Mouse (Mus musculus): Measurements from ENCODE around the gene Pla2g4a. TPM values are rescaled to one million over a fixed set of nuclear protein-coding genes. Genes with fewer than 3 reads are reported as not detected.
A peak's percentile ranks its signal among the peaks of the same experiment; 100 is the strongest.

The Pla2g4a gene
- 6.6 and 7.5 TPM in 2 replicates for polyA plus RNA-seq (2016; fragmentation: Nextera tagmentation; extraction: Ambion mirVana)

DNA sequence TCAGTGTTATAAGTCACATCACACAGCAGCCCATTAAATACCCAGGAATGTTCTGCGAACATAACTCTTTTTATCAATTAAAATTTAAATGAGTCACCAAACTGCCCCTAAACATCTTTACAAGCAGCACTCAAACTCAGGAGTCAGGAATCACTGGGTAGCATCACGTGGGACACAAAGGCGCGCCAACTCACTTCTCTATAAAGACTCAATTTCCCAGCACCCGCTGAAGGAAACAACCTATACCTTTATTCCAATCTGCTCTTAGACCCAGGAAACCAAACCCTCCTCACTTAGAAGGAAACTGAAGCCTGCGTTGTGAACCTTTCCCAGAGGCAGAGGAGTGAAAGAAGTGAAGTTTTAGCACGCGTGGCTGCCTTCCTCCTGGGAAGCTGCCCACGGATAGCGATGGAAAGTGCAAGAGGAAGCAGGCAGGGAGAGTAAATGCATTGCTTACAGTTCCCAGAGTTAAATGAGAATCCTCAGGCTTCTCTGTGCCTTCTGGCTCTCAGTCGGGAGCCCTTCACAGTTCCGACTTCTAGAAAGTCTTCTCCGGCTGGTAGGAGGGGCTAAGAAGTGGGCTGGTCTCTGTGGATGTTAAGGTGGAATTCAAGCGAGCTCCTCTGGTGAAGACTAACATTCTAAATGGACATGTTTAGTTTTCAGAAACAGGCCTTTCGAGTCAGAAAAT is at the start of gene Pla2g4a:
Gene Pla2g4a (minus strand): TSS at position 557 of the 691 bp plus-strand sequence.
- DNase-seq (ENCODE audit: low spot score), result peak; percentile 14
- H3K27me3 ChIP-seq (ENCODE audit: insufficient read depth, poor library complexity, severe bottlenecking), result no peaks in the 10 kb centered on the region
- H3K4me1 ChIP-seq (replicated peaks), result peaks cover 5% of the 10 kb centered on the region; the same call in 1 of the 2 replicates
- 25% methylated on average over 15 of the region's 15 CpGs for WGBS
- peak within 1 kb of the TSS; percentile 72 for H3K27ac ChIP-seq
- H3K36me3 ChIP-seq, result no peaks in the 10 kb centered on the region
- no peaks in the 10 kb centered on the region for H3K9me3 ChIP-seq
- H3K4me3 ChIP-seq, result peak within 1 kb of the TSS; percentile 43

DNA sequence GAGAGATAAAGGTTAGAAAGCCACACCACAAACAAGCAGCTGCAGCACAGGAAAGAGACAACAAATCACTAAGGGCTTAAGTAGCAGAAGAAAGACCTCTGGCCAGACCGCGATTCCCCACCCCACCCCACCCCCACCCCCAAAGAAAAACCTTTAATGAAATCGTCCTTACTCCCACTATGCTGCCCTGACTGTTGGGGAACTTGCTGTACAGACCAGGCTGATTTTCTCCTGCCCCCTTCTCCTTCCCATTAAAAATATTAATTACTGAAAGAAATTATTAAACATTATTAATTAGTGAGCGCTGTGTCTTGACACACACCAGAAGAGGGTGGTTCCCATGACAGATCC is 49.5 kb upstream of the Pla2g4a start:
- no peak for DNase-seq (ENCODE audit: low spot score)
- no peak overlapping the region for H3K4me3 ChIP-seq
- no peak overlapping the region for H3K27ac ChIP-seq
- WGBS, result 61% methylated on average over 4 of the region's 4 CpGs
- no peaks in the 10 kb centered on the region for H3K27me3 ChIP-seq (ENCODE audit: insufficient read depth, poor library complexity, severe bottlenecking)
- no peaks in the 10 kb centered on the region for H3K4me1 ChIP-seq (replicated peaks)
- H3K36me3 ChIP-seq, result no peaks in the 10 kb centered on the region
- no peaks in the 10 kb centered on the region for H3K9me3 ChIP-seq

DNA sequence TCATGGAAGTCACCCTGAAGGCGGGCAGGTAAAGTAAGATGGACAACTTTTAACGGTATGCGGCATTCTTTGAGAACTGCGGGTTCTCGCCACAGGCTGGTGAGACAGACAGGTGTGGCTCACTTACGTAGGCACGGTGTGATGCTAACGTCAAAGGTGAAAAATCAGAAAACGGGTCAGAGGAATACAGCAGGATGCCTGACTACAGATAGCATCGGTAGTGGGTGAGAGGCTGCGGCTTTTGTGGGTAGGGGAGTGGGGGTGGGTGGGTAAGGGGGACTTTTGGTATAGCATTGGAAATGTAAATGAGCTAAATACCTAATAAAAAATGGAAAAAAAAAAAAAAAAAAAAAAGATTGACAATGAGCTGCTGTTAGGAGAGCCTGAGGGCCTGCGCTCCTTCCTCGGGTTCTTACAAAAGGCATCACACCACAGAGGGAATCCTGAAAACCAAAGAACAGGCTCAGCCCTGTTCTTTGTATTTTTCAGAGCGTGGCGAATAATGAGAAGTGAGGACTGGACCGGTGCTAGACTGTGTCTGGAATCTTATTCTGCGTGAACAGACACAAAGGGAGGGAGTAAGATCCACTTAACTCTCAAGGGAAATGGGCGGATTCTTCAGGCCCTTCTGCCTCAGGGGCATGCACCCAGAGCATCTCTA is 49.0 kb upstream of the Pla2g4a start:
- Histone ChIP-seq H3K4me1 (replicated peaks) (no peaks in the 10 kb centered on the region), H3K4me3 (no peak overlapping the region), H3K27ac (no peak overlapping the region), H3K36me3 (no peaks in the 10 kb centered on the region), H3K9me3 (no peaks in the 10 kb centered on the region), H3K27me3 (ENCODE audit: insufficient read depth, poor library complexity, severe bottlenecking) (no peaks in the 10 kb centered on the region)
- 74% methylated on average over 18 of the region's 18 CpGs for WGBS
- peak; percentile 3 for DNase-seq (ENCODE audit: low spot score)

DNA sequence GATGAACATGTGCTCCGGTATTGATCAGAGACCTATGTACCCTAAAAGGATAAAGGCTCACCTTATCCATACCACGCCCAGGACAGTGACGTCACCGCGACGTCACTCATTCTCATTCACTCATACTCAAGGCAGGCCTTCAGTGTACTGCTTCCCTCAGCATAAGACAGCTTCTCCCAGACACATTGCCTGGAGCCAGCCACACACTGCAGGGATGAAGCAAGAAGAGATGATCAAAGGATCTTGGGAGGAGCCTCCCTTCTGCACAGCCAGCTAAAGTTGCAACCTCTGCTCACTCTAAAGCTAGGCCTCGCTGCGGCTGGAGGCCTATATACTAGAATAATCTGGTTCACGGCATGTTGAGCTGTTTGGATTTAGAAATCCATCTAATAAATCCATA is 48.0 kb upstream of the Pla2g4a start:
- WGBS, result 93% methylated on average over 9 of the region's 9 CpGs
- no peaks in the 10 kb centered on the region for H3K27me3 ChIP-seq (ENCODE audit: insufficient read depth, poor library complexity, severe bottlenecking)

DNA sequence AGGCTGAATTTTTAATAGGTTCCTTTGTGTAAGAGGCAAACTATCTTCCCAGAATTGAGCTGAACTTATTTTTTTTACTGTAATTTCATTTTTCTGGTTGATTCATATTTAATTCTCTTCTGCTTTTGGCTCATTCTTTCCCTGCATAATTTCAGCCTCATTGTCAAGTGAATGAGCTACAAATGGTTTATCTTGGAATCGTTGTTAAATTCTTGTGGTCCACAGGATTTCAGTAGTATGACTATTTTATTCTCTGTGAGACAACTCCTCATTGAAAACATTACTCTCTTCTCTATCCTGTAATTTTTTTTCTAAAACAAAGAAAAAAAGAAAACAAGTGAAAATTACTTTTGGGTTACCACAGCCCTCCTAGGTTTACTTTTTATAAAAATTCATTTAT is 14.5 kb upstream of the Pla2g4a start:
- Histone ChIP-seq H3K4me3 (no peak overlapping the region), H3K27me3 (ENCODE audit: insufficient read depth, poor library complexity, severe bottlenecking) (no peaks in the 10 kb centered on the region), H3K27ac (no peak overlapping the region), H3K9me3 (no peaks in the 10 kb centered on the region), H3K4me1 (replicated peaks) (no peaks in the 10 kb centered on the region), H3K36me3 (no peaks in the 10 kb centered on the region)
- 95% methylated on average over 1 of the region's 1 CpGs for WGBS
- DNase-seq (ENCODE audit: low spot score), result no peak

More for the DNA sequence above, 48.0 kb upstream of the Pla2g4a start:
- no peaks in the 10 kb centered on the region for H3K4me1 ChIP-seq (replicated peaks)
- no peaks in the 10 kb centered on the region for H3K36me3 ChIP-seq
- no peak for DNase-seq (ENCODE audit: low spot score)
- H3K27ac ChIP-seq, result no peak overlapping the region
- H3K9me3 ChIP-seq, result no peaks in the 10 kb centered on the region
- H3K4me3 ChIP-seq, result no peak overlapping the region

DNA sequence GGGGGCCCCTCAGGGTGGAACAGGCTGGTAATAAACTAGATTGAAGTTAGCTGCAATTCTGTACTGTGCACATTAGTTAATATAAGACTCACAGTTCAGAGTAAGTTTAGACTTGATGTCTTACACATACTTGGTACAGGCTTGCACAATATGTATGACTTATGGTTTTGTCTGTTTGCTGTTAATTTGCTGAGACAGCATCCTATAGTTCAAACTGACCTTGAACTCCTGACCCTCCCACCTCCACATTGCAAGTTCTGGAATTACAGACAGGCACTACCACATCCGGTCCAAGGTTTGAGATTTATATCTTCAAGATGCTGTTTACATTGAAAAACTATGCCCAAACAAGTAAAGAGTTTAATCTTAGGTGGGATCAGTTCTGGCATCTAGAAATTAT is 4.7 kb upstream of the Pla2g4a start:
- Histone ChIP-seq H3K9me3 (no peaks in the 10 kb centered on the region), H3K27me3 (ENCODE audit: insufficient read depth, poor library complexity, severe bottlenecking) (no peaks in the 10 kb centered on the region), H3K36me3 (no peaks in the 10 kb centered on the region), H3K4me3 (no peak overlapping the region), H3K27ac (no peak overlapping the region), H3K4me1 (replicated peaks) (peaks cover 4% of the 10 kb centered on the region; the same call in 1 of the 2 replicates)
- DNase-seq (ENCODE audit: low spot score), result no peak
- 63% methylated on average over 1 of the region's 1 CpGs for WGBS

DNA sequence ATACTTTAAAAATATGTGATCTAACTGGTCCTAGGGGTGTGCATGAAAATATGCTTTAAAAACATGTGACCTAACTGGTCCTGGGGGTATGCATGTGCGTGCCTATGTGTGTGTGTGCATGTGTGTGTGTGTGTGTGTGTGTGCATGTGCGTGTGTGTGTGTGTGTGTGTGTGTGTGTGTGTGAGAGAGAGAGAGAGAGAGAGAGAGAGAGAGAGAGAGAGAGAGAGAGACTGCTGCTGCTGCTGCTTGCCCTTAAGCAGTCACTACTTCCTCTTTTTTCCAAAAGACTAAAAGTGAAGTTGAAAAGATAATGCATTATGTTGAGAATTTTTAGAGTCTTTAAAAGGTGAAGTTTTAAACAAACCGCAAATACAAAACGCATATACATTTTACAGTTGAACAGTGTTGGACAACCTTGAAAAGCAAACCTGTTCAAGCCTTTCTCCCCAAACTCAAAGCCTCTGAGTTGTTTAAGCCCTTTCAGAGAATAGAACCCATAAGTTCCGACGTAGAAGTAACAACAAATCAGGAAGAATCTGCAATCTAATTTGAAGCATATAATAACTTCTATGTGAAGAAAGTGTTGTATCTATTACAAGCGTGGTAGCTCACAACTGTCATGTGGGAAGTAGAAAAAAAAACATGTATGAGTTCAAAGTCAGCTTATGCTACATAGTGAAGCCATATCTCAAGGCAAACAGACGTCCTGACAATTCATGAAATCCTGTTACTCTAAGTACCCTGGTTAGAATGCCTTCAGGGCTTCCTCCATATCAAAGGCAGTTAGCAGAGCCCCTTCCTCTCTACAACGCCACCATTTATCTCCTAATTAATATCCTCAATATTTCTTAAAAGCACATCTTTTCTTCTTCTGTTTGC is 574 bp upstream of the Pla2g4a start:
- H3K27ac ChIP-seq, result no peak overlapping the region
- DNase-seq (ENCODE audit: low spot score), result no peak
- no peaks in the 10 kb centered on the region for H3K27me3 ChIP-seq (ENCODE audit: insufficient read depth, poor library complexity, severe bottlenecking)
- 81% methylated on average over 9 of the region's 9 CpGs for WGBS
- peaks cover 5% of the 10 kb centered on the region; the same call in 1 of the 2 replicates for H3K4me1 ChIP-seq (replicated peaks)
- no peaks in the 10 kb centered on the region for H3K9me3 ChIP-seq
- H3K4me3 ChIP-seq, result peak overlapping the region; percentile 43; the same call in 1 of the 2 replicates
- no peaks in the 10 kb centered on the region for H3K36me3 ChIP-seq

DNA sequence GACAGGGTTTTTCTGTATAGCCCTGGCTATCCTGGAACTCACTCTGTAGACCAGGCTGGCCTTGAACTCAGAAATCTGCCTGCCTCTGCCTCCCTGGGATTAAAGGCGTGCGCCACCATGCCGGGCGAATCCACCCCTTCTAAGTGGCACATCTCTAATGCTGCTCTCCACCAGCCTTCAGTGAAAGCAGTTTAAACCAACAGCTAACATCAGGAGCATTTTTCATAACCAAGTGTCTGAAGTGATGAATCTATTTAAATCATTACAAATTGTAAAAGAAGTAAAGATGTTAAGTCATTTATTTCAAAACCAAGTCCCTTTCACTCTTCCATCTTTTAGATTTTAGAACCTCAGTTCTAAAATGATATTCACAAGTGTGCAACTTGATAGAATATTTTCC is 839 bp downstream of the Pla2g4a start:
- no peaks in the 10 kb centered on the region for H3K9me3 ChIP-seq
- no peak overlapping the region for H3K4me3 ChIP-seq
- H3K36me3 ChIP-seq, result no peaks in the 10 kb centered on the region
- H3K4me1 ChIP-seq (replicated peaks), result peaks cover 5% of the 10 kb centered on the region; the same call in 1 of the 2 replicates
- H3K27me3 ChIP-seq (ENCODE audit: insufficient read depth, poor library complexity, severe bottlenecking), result no peaks in the 10 kb centered on the region
- no peak for DNase-seq (ENCODE audit: low spot score)
- no peak overlapping the region for H3K27ac ChIP-seq
- over 99% methylated on average over 4 of the region's 4 CpGs for WGBS

DNA sequence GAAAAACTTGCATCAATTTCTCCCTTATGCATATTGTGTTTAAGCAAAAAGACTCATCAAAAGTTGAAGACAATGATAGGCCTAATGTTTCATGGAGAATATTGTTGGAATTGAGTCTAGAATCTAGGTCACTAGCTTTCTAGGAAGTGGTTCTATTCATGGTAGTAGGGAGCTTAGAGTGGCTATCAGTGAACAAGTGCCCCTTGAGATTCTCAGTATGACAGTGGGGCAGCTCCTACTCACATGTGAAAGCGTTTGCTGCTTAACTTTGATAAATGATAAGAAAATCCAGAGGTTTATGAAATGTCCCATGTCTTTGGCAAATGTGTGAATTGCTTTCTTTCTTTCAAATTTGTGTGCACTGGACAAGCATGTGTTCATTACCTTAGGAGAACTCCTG is 2.0 kb downstream of the Pla2g4a start:
- DNase-seq (ENCODE audit: low spot score), result no peak
- Histone ChIP-seq H3K9me3 (no peaks in the 10 kb centered on the region), H3K4me1 (replicated peaks) (peaks cover 5% of the 10 kb centered on the region; the same call in 1 of the 2 replicates), H3K36me3 (no peaks in the 10 kb centered on the region), H3K4me3 (no peak overlapping the region), H3K27me3 (ENCODE audit: insufficient read depth, poor library complexity, severe bottlenecking) (no peaks in the 10 kb centered on the region), H3K27ac (no peak overlapping the region)
- 80% methylated on average over 1 of the region's 1 CpGs for WGBS

DNA sequence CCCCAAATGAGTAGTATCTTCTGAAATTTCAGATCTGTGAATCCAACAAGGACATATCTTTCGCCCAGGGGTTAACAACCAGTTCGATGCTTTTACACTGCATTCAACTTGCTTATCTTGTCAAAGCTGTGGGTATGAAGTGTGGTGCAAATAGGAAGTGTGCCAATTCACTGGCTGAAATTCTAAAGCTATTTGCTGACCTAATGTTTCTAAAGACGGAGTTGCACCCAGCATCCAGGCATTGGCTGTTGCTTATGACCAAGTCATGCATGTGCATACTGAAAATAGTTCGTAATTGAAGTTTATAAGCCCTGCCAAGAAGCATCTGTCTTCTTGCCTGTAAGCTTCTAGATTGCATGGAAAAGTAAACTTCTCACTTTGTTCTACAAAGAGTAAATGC is 5.6 kb downstream of the Pla2g4a start:
- H3K4me3 ChIP-seq, result no peak overlapping the region
- 89% methylated on average over 4 of the region's 4 CpGs for WGBS
- no peaks in the 10 kb centered on the region for H3K27me3 ChIP-seq (ENCODE audit: insufficient read depth, poor library complexity, severe bottlenecking)
- H3K36me3 ChIP-seq, result no peaks in the 10 kb centered on the region
- no peaks in the 10 kb centered on the region for H3K4me1 ChIP-seq (replicated peaks)
- no peak for DNase-seq (ENCODE audit: low spot score)
- no peaks in the 10 kb centered on the region for H3K9me3 ChIP-seq
- H3K27ac ChIP-seq, result no peak overlapping the region

DNA sequence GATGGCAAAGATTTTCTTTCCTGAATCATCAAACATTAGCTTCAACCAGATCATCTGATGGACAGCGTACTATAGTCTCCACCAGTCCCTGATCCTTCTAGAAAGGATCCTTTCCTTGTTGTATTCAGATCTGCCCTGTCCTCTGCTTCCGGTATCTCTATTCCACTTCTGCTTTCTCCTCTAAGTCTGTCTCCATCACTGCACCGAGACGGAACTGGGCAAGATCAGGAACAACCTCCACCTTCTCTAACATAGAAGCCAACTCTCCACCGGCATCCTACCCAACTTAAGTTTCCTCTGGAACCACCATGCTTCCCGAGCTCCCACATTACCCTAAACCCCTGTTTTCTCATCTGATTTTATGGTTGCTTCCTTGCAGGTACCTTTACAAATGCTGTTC is 7.1 kb downstream of the Pla2g4a start:
- H3K36me3 ChIP-seq, result no peaks in the 10 kb centered on the region
- H3K27ac ChIP-seq, result no peak overlapping the region
- WGBS, result 87% methylated on average over 6 of the region's 6 CpGs
- no peaks in the 10 kb centered on the region for H3K27me3 ChIP-seq (ENCODE audit: insufficient read depth, poor library complexity, severe bottlenecking)
- H3K4me3 ChIP-seq, result no peak overlapping the region
- H3K4me1 ChIP-seq (replicated peaks), result no peaks in the 10 kb centered on the region
- no peak for DNase-seq (ENCODE audit: low spot score)
- no peaks in the 10 kb centered on the region for H3K9me3 ChIP-seq

DNA sequence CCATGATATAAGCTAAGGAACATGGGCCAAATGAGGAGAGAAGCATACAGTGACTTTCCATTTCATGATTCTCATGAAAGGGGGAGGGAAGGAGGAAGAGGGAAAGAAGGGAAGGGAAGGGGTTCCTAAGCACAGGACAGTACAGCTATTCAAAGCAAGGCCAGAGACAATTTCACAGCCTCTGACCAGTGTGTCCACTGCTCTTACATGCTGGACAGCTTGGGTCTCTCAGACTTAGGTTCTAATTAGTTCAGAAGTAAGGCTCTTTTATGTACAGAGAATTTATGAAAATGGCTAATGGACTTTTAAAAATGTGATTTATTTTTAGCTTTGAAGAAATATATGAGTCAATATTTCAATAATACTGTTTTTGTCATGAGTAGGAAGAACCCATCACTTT is 9.0 kb downstream of the Pla2g4a start:
- no peaks in the 10 kb centered on the region for H3K27me3 ChIP-seq (ENCODE audit: insufficient read depth, poor library complexity, severe bottlenecking)
- H3K36me3 ChIP-seq, result no peaks in the 10 kb centered on the region
- no peak for DNase-seq (ENCODE audit: low spot score)
- H3K9me3 ChIP-seq, result no peaks in the 10 kb centered on the region
- no peaks in the 10 kb centered on the region for H3K4me1 ChIP-seq (replicated peaks)
- H3K4me3 ChIP-seq, result no peak overlapping the region
- H3K27ac ChIP-seq, result no peak overlapping the region

DNA sequence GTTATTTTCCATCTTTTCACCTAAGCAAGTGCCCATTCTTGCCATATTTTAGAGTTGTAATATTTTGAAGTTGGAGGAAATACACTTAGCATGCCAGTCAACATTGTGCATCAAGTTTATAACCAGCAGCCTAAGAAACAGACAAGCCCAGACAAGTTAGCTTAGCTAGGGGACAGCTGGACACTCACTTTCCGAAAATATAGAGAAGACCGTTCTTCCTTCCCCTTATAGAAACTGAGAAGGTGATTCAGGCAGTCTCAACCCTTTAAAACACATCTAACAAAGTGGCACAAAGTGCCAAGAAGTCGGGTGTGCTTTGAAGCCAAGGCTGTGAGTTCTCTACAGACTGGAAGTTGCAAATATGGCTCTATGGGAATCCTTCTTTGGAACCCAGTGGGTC is 10.4 kb downstream of the Pla2g4a start:
- Histone ChIP-seq H3K36me3 (no peaks in the 10 kb centered on the region), H3K9me3 (no peaks in the 10 kb centered on the region), H3K4me1 (replicated peaks) (no peaks in the 10 kb centered on the region), H3K27ac (no peak overlapping the region), H3K27me3 (ENCODE audit: insufficient read depth, poor library complexity, severe bottlenecking) (no peaks in the 10 kb centered on the region), H3K4me3 (no peak overlapping the region)
- 81% methylated on average over 3 of the region's 3 CpGs for WGBS
- no peak for DNase-seq (ENCODE audit: low spot score)

All from hindbrain, embryonic 10.5 days (tissue).